Mouse (Mus musculus) spleen, adult 18-20 months (tissue): ENCODE results near the gene Gimd1.

Experiments used
- DNase-seq, 2 experiments: peaks; one replicate each; pipeline ENCODE4 v3.0.0; 2022; ENCODE audit warnings: mixed read lengths in 2 of 2

The Gimd1 gene

GRCm38 (mm10) chr3:132629601-132630239 is at the start of gene Gimd1:
Gene Gimd1 (plus strand): TSS chr3:132629820.
- DNase-seq: no peak

DNA sequence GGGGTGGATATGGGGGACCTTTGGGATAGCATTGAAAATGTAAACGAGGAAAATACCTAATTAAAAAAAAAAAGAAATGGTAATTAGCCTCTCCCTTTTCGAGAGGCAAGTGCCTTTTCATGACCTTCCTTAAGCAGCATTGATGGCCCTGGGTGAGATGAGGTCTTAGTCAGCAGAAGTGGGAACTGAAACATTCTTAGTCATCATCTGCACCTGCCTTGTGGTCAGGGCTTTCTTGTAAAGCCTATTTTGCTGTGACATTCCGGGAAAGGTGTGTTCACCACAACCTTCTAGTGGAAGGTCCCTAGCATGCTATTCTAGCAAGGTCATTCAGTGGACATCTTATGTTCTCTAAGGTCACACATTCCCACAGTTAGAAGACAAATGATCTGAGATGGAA is 48.4 kb upstream of the Gimd1 start:
- no peak for DNase-seq

GRCm38 (mm10) chr3:132582339-132582738 is 47.3 kb upstream of the Gimd1 start:
- DNase-seq: no peak

DNA sequence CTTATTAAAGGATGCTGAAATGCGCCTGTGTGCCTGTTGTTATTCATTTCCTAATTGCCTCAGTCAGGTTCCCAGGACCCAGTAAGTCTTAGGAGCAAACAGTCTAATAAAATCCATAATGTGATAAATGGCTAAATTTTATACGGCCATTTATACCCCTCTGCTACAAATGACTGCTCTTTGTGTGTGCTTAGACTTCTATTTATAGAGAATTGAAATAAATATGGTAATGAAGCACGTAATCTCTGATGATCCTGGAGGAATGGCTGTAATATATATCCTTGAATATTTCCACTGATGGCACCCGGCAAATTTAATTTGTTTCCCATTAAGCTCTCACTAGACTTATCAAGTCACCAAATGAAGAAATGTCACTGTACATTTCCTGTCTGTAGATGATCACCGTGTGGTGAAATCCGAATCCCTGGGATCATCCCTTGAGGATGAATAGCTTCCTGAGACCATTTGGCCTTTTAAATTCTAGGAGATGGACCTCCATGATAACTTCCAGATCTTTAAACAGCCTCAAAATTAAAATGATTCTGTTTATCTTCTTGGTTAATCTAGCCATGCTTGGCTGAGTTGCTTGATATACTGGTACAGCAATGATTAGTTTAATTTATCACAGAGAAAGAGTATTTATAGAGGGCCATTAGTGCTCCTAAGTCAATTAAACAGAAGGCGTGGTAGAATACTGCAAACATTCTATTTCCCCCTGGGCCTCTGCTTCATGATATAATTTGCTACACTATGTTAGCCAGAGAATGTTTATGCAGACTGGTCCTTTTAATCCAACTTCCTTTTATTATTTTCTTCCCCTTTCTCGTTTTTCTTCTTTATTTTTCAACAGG is 44.3 kb upstream of the Gimd1 start:
- DNase-seq: no peak

DNA sequence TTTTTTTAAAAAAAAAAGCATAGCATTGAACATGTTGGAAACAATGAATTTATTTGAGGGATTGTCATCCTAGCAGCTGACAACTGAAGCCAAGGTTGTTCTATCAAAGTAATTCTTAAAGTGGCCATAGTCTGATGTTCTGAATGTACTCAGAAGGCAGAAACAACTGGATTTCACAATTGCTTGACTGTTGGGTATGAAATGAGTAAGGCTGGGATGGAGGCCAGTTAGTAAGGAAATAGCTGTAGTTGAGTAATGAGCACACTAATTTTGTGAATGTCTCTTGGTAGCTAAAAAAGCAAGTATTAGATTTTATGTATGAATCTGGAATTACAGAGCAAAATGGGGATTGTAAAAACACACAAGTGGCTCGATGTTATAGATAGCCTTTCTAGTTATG is 41.5 kb upstream of the Gimd1 start:
- no peak for DNase-seq

DNA sequence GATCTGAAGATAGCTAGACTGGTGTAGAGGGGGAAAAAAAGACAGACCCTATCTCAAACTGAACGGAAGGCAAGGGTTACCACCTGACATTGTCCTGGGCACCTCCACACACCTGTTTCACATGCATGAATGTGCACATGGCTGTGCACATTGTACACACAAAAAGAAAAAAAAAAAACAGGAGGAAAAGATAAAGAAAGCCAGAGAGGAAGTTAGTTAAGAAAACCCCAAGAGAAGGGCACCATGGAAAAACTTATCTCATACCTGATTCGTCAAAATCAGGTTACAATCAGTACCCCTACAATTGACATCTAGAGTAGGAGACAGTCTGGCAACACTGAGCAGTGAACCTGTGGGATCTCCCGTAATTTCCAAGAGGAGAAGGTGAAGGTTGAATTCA is 39.6 kb upstream of the Gimd1 start:
- no peak for DNase-seq

DNA sequence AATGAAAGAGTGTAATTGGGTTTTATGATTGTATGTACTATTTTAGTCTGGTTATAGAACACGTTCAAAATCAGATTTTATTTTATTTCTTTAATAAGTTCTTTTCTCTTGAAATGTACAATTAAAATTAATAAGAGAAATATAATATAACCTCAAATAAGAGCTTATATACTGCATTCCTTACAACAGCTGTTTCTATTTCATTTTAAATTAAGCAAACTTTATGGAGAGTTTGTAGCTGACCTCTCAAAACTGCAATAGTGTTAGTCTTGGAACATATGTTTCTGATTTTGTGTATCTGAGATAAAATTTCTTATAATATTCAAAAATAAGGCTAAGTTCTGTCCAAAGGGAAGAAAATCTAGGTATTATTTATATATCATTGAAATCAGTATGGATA is 39.0 kb upstream of the Gimd1 start:
- DNase-seq: no peak

DNA sequence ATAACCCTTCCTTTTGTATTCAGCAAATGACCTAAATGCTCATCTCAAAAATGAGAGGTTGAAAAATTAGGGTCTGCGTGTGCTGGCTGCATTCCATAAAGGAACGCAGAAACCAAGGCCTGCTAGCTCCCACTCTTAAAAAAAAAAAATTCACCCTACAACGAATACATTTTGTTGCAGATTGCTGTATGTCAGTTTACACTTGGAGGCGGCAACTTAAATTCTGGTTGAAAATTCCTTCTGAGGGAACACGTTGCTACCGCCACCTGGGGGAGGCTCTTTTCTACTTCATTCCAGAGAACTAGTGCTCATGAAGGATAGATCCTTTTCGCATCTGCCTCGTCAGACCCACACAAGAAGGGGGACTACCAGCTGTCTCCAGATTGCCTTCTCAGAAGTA is 879 bp upstream of the Gimd1 start:
- no peak for DNase-seq

DNA sequence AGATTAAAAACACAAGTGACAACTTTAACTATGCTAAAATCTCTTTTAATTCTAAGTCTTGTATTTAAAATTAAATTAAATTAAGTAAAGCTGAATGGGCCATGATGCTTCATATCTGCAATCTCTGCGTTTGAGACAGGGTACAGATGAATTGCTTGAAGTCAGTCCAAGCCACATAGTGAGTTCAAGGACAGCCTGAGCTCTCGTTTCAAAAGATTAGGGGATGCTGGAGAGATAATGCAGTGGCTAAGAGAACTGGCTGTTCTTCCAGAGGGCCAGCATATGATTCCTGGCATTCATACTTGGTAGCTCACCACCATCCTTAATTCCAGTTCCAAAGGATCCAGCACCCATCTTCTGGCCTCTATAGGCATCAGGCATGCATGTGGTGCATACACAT is 3.6 kb downstream of the Gimd1 start:
- no peak for DNase-seq

DNA sequence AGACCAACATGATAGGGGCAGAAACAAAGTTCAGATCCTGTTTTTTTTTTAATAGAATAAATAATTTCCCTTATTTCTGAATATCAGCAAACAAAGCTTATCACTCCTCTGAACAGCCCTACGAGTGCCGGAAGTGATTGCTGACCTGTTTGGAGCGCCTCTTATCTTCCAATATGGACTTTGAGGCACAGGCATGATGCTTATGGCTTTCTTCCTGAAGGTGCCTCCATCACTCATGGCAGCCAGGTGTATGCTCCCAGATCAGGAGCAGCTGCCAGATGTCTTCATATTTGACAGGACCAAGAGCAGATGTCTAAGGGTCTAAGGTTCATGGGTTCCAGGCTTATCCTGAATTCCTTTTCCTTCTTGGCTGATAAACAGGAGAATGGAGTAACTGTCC is 7.5 kb downstream of the Gimd1 start:
- DNase-seq: no peak

- DNase-seq: no peak
Measured at GRCm38 (mm10) chr3:132644071-132644470, 14.5 kb downstream of the Gimd1 start.

- DNase-seq: no peak
Measured at GRCm38 (mm10) chr3:132646814-132647213, 17.2 kb downstream of the Gimd1 start.

DNA sequence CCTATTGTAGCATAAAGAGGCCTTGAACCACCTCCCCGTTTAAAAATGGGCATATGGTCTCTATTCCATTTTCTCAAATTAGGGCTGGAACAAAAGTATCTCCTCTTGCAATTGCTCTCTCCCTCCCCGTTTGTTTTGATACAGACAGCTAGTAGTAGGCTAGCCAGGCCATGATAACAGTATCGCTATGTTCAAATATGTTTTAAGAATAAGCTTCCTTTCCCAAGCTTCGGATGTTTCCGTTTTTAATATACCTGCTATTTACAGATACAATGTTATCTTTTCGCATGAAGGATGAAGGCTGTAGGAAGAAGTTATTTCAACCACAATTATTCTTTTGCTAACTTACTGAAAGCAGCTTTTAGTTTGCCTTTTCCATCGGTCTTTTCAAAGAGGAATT is 19.7 kb downstream of the Gimd1 start:
- DNase-seq: no peak

DNA sequence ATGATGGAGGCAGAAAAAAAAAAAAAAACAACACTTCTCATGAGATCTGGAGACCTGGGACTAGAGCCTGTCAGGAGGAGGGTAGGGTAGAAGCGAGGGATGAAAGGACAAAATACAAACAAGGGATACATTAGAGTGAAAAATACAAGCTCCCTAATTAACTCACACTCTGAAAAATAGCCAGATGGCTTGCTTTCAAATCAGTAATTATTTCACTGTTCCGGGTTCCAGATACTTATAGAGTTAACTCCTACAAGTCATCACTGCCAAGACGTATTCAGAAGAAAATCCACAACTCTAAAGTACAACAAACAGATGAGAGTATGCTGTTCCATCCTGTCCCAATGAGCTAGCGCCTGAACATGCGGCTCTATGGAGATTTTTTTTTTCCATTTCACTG is 20.6 kb downstream of the Gimd1 start:
- DNase-seq: no peak

DNA sequence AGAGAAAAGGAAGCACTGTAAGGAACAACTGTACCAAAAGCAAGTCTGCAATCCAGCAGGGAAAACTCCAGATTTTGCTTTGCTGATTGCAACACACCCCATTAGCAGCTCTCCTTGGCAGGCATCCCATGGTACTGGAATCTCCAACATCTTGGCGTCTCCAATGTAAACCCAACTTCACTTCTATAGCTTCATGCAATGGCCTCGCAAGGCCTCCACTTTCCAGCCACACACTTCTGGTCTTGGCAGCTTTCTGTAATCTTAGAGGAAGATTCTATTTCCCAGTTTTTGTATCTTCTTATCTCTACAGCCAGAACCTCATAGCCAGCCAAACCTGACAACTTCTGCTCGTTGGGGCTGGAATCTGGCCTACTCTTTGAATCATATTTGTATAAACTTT is 22.2 kb downstream of the Gimd1 start:
- no peak for DNase-seq

DNA sequence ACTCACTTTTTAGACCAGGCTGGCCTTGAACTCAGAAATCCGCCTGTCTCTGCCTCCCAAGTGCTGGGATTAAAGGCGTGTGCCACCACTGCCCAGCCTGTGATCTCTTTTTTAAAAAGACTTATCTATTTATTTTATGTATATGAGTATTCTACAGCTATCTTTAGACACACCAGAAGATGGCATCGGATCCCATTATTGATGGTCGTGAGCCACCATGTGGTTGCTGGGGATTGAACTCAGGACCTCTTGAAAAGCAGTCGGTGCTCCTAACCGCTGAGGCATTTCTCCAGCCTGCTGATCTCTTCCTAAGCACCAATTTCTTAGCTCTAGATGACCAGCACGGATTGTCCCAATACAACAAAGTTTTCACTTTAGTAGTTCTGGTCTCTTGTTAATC is 24.3 kb downstream of the Gimd1 start:
- no peak for DNase-seq

GRCm38 (mm10) chr3:132655955-132656354 is 26.3 kb downstream of the Gimd1 start:
- DNase-seq: no peak

GRCm38 (mm10) chr3:132677494-132677893 is 47.9 kb downstream of the Gimd1 start:
- no peak for DNase-seq

DNA sequence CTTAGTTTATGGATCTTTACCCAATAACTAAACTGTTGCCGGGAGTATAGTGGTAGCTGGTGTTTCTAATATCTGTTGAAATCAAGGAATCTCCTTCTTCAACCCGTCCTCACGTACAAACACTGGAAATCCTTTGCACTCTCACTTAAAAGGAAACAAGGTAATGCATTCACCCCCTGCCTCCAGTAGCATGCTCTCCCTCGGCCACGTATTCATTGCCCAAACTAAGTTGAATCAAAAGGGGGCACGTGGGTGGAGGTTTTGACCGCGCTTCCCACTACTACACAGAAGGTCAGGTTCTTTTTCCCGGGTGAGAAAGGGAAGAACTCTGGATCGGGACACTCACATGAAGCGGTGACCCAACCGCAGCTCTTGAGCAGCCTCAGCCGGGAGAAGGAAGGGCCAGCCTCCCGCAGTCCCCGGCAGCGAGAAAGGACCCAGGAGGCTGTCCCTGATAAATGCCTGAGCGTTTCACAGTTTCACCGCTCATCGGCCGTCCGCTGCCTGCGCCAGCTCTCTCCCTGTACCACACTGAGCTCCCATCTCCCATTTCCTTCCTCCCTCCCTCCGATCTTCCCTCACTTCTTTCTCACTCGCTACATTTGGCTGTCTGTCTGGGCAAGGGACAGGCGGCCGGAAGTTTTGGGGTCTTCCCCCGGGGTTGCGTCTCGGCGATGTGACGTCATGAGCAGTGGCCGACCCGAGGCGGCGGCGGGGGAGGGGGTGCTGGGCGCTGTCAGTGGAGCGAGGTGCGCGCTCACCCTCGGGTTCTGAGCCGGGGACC is 54.0 kb downstream of the Gimd1 start, which contains the start of gene Tbck:
Gene Tbck (plus strand): TSS at position 698 of the 784 bp plus-strand sequence.
- DNase-seq: peak; percentile 85 to 90

DNA sequence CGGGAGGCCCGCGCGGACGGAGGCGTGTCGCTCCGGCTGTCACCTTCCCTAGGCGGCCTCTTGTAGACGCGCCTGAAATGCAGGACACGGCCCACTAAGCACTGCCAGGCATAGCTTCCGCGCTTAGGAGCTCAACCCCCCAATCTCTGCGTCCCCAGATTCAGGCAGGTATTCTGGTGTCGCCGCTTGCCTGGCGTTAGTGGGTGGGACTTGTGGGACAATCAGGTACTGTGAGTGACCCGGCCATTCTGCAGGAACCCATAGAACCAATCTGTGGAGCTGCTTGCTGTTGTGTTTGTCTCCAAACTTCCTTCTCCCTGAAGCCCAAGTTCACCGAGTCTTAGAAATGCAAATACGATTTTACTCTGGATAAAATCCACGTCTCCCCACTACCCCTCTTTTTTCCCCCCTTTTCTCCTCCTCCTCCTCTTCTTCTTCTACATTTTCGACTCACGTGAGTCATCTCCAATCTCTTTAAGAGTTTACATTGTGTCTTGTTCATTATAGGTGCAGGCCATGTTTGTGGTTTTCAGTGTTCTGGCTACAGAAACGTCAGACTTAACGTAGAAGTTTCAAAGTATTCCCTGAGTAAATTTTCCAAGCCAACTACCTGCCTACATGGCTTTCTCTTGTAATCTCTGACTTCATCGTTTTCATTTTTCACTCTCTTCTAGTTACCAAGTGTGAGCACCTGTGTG is 54.8 kb downstream of the Gimd1 start, which contains the start of gene Aimp1:
Gene Aimp1 (minus strand): TSS at position 140 of the 698 bp plus-strand sequence.
- no peak for DNase-seq
